Mouse (Mus musculus): Measurements from ENCODE around the gene Guf1.

Guf1 gene

DNA sequence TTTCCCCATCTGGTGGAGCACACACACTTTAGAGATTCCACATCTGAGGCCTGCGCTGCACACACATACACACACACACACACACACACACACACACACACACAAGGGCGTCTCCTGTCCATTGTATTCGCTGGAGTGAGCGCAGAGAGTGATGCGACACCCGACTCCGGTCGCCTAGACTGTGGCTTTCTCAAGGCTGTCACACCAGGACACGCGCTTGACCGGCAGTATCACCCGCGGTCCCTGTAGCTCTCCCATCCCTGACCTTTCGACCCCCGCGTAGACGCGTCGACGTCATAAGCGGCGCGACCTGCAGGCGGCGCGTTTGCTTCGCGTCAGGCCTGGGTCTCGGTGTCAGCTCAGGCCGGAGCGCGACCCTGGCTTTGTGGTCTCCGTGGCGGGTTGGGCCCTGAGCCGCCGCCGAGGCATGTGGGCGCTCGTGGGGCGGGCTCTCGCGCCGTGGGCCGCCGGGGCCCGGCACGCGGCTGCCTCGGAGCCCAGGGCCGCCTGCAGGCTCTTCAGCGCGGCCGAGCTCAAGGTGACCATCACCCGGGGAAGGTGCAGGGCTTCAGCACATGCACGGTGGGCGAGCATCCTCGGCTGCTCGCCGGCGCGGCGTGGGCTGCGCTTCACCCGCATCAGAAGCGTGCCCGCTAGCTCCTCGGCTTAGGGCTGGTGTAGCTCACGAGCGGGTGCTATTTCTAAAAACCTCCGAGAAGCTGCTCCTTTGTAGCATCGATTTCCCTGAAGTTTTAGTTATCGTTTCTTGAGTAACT is at the start of gene Guf1:
Guf1 (plus strand) TSS at position 296 of the 776 bp plus-strand sequence.
- peak; percentile 93 for DNase-seq (ENCODE audit: low spot score)

DNA sequence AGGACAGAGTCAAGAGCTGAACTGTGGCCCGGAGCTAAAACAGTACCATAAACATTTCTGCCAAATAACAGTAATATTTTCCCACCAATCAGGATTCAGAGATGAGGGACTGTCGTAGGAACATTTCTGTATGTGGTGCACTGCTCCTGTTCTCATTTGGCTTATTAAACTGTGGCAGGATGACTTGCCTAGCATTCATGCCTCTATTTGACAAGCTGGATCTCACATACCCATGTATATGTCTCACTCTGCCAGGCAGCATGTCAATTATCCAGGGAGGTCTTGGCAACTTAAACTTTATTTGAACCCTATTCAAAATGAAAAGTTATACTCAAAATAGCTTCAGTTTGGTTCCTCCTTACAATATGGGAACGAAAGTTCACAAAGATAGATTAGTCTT is 49.7 kb upstream of the Guf1 start:
- no peak for DNase-seq (ENCODE audit: low spot score)

DNA sequence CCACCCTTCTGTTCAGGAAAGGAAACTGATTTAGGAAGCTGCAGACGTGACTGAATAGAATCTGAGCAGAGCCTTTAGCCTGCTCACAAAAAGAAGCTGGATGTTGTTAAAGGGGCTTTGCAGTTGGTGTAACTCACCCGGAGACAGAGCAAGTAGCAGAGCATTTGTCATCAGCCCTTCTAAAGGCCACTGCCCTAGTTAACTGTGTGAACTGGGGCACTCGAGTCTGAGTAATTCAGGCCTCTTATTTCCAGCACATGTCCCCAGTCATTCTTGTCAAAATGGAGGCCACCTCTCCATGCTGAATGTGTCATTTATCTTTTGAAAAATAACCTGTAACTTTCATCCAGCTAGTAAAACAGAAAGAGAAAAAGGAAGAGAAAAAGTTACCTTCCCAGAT is 45.1 kb upstream of the Guf1 start:
- DNase-seq (ENCODE audit: low spot score), result peak; percentile 75

DNA sequence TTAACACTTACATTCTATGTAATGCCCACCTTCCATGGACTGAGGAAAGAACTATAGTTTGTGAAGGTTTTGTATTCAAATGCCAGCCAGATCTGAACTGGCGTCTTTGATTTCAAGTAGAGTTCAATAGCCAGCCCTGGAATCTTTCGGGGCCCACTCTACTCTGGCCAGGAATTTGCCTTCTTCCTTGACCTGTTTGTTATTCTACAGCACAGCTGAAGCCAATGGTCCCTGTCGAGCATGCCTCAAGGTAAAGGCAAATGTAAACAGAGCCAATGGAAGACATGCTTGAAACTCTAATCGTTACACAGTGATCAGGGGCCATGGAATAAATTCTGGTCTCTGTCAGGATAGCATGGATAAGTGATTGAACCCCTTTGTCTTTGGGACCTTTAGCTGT is 44.5 kb upstream of the Guf1 start:
- peak; percentile 5 for DNase-seq (ENCODE audit: low spot score)

DNA sequence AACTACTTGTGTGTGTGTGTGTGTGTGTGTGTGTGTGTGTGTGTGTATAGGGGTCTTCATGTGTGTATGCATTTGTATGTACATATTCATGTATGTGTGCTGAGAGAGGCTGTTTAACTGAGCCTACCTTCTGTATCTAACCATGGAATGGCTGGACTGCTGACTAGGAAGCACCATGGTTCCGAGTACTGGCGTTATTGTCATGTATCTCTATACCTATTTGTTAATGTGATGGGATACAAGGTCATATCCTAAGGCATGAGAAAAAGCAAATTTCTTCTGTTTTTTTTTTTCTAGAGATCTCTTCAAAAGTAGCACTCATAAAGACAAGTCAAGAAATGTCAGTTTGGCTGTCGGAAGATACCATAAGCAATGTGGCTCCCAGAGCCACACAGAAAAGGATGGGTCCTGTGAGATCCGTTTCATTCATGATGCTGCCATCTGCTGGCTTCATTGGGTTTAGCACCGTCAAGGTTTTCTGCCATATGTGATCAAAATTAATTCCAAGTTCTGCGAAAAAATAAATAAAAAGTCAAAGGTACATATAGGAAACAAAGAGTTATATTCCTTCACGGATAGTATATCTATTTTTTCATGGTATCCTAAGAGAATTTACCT is 36.0 kb upstream of the Guf1 start:
- peak; percentile 87 for DNase-seq (ENCODE audit: low spot score)

DNA sequence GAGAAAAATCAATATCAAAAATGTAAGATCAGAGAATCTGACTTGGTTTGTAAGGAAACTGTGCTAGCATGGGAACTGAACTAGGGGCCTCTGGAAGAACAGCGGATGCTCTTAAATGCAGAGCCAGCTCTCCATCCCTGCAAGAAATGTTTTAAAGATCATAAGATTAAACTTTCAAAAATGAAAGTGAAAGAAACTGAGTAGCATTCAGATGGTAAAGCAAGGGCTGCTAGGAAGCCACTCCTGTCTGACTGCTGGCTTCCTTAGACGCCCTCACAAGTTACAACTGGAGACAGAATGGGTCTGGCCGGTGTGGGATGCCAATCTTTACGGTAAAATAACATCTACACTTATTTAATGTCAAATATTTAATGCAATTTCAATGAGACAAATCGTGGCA is 34.7 kb upstream of the Guf1 start:
- no peak for DNase-seq (ENCODE audit: low spot score)

DNA sequence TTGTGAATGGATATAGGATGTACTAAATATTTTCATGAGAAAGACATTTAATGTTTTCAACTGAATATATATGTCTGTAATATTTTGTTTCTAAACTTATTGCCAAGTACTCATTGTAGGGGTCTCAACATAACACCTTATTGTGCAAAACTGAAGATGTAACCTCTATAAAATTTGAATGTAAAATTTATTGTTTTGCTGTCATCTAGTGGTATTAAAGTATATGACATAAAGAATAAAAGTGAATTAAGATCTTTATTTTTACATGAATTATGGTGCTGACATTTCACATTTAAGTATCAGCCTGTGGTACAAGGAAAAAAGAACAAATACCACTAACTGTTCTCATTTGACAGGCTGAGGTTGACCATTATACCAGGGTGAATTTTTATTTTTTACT is 32.8 kb upstream of the Guf1 start:
- no peak for DNase-seq (ENCODE audit: low spot score)

DNA sequence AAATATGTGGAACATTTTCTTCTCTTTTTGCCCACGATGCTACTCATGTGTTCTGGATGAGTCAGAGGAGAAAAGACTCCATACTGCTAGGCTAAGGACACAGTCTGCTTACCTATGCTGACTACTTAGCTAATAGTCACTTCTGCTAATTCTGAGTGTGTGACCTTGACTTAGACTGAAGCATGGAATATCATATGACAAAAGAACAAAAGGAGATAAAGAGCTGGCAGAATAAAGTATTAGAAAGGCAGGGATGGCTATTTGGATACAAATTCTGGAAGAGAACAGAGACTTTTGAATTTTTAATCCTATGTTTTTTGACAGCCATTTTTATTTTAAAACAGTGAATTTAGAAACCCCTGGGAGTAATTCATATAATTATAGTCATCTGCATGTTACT is 15.0 kb upstream of the Guf1 start:
- no peak for DNase-seq (ENCODE audit: low spot score)

DNA sequence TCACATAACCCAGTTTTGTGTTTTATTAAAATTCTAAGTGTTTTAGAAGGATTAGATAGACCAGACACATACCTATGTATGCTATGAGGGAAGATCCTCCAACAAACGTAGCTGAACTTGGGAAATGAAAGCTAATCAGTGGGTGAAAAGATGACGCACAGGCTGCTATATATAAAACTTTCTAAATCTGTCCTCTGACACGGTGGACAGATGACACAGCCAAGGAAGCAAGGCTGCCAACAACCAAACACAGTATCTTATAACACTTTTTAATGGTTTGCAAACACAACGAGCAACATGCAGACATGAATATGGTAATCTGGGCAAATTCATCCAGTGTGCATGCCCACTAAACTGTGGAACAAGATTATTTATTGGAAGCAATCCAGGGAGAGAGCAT is 14.2 kb upstream of the Guf1 start, which contains the start of gene Yipf7:
Yipf7 (minus strand) TSS at position 160 of the 400 bp plus-strand sequence.
- no peak for DNase-seq (ENCODE audit: low spot score)

DNA sequence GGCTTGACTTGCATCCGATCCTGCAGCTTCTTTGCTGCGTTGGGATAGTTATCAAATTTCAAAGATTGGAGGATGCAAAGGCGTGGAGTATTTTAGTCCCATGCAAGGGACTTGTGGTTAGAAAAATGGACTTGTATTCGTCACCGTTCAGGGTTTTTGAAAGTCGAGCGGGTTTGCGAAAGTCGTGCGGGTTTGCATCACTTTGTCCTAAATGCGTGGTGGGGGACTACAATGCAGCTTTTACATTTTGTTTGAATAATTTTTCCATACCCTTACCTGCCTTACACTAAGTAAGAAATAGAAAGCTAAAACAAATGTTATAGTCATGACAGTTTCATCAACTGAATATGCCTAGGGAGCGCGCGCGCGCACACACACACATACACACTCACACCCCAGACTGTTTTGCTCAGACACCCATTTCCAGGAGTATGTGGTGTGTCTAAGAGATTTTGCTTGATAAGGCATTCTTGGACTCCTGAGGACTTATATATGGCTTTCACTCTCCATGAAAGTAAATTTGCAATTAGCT is 747 bp downstream of the Guf1 start:
- DNase-seq (ENCODE audit: low spot score), result peak; percentile 55

DNA sequence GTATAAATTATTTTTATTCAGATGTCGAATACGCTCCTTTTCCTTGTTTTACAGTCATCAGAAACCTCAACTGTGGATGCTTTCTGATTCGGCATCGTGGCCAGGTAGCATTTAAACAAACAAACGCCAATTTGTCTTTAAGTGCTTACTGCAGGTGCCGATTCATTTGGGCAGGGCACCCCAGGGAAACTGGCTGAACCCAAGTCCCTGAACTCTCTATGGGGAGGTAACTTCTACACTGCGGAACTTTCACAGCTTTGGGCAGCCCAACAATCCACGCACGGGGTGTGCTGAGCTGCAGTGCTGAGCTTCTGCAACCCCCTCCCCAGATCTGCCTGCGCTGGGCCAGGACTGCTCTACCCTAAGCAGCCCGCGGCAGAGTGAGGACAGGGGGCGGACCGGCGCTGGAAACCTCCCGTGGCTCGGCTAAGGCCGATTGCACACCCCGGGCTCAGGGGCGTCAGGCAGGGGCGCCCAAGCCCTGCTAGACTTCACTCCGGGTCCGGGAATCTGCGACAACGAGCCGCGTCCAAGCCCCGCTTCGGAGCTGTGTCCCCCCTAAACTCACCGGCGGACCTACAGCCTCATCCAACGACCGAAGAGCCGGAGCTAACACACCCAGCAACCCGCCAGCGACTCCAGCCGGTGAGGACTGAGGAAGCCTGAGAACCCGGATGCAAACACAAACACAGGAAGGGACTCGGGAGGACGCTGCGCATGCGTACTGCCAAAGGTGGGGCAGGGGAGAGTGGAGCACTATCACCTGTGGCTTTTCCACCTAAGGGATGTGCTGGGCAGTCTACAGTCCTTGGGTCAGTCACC is 35.1 kb downstream of the Guf1 start, which contains the start of gene Gnpda2:
Gnpda2 (minus strand) TSS at position 701 of the 822 bp plus-strand sequence.
- peak; percentile 91 for DNase-seq (ENCODE audit: low spot score)

DNA sequence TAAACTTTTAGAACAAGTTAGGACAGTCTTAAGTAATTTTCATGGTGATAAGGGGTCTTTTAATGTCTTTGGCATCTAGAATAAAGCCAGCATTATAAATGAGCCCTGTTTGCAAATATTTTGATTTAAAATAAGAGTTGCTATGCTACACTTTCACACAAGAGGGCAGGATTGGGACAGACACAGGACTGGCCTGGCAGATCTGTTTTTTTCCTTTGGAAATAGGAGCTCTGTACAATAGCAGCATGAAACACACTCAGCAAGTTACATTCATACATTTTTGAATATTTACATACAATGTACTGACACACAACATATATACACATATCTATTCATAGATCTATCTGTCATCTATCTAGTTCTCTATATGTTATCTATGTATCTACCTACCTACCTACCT is 44.3 kb downstream of the Guf1 start:
- DNase-seq (ENCODE audit: low spot score), result peak; percentile 61

DNA sequence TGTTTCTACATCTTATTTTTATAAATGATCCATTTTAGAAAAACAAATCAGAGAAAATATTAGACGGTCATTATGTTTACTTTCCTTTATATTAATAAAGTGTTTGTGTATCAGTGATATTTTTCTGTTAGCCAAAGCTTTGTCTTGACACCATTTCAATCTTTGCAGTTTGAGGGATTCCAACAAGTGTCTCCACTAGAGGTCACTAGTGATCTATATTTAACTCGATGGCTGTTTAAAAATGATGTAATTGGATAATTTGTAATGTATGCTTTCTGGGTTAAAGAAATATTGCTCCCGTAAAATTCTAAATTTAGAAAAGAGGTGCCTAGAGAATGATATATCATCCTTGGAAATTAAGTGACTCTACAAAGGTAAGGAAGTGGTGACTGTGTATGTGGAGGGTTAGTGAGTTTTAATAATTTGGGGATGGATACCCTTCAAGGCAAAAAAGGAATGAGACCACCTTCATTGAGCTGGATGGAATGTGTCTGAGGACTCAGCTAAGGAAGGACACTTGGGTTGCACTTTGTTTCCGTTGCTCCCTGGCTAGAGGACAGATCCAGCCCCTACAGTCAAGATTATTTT is 56.6 kb downstream of the Guf1 start:
- DNase-seq (ENCODE audit: low spot score), result peak; percentile 83

DNA sequence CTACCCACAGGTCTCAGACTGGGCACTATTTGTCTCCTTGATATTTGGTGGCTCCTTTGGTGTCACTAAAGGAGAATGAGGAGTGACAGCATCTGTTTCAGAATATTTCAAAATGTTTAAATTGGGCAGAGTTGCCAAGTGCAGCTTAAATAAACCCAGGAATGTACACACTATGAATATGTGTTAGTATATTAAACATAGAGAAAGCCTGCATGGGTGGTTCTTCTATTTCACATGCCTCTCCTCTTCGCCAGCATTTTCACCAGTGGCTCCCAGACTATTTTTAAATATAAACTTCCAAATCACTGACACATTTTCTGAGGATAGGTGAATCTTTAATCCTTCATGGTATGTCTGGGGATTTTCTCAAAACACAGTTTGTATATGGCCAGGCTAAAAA is 64.2 kb downstream of the Guf1 start:
- DNase-seq (ENCODE audit: low spot score), result no peak
